Mouse (Mus musculus) cerebellum, adult 2 months (tissue): ENCODE measurements at regions not wholly inside any gene's neighbourhood (a gene's known extent, or its start where the extent isn't known, plus 50 kb on each side); places are given as distances from the start of the nearest gene placed in this dataset.
"Not testable (repeated sequence)": the region's sequence is repeated elsewhere in the genome, so short reads cannot be mapped to it uniquely, and the experiment has no call there.

ENCODE experiments used
- CTCF ChIP-seq: fragments of 200-500 bp; IDR thresholded peaks from 2 replicates; pipeline ENCODE4 v1.5.1; 2011; ENCODE audit warnings: low read depth, mild to moderate bottlenecking, control low read depth, low read length, moderate library complexity, borderline replicate concordance; ENCODE audit not compliant: insufficient read depth
- POLR2A ChIP-seq: fragments of 200-500 bp; IDR thresholded peaks from 2 replicates; pipeline ENCODE4 v1.6.1; 2011; ENCODE audit warnings: low read length, control low read depth, borderline replicate concordance; ENCODE audit not compliant: insufficient read depth

DNA sequence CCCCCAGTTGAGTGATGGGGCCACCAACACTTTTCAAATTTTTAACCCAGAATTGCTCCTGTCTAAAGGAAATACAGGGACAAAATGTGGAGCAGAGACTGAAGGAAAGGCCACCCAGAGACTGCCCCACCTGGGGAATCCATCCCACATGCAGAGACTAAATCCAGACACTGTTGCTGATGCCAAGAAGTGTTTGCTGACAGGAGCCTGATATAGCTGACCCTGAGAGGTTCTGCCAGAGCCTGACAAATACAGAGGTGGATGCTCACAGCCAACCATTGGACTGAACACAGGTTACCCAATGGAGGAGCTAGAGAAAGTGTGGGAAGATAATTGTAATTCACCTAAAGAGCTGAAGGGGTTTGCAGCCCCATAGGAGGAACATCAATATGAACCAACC is 126.6 kb upstream of the Nhs start:
- not testable (repeated sequence) for TF ChIP-seq CTCF, POLR2A
